Mouse (Mus musculus) layer of hippocampus, adult 8-10 months (tissue): ENCODE measurements around the gene Thrb. TPM values are rescaled to one million over a fixed set of nuclear protein-coding genes. Genes with fewer than 3 reads are reported as not detected.

ENCODE experiments used
- DNase-seq, 2 experiments: peaks; one replicate each; pipeline ENCODE4 v3.0.0; 2022; ENCODE audit warnings: low spot score in 2 of 2
- total RNA-seq, 4 experiments: library from RNA; stranded (reverse); gene quantifications; 2 replicates each; pipeline ENCODE4 v1.2.4; 2022

Gene Thrb
- total RNA-seq = 10 to 100 TPM; 51.1 to 64.3 (median 52.5) TPM

DNA sequence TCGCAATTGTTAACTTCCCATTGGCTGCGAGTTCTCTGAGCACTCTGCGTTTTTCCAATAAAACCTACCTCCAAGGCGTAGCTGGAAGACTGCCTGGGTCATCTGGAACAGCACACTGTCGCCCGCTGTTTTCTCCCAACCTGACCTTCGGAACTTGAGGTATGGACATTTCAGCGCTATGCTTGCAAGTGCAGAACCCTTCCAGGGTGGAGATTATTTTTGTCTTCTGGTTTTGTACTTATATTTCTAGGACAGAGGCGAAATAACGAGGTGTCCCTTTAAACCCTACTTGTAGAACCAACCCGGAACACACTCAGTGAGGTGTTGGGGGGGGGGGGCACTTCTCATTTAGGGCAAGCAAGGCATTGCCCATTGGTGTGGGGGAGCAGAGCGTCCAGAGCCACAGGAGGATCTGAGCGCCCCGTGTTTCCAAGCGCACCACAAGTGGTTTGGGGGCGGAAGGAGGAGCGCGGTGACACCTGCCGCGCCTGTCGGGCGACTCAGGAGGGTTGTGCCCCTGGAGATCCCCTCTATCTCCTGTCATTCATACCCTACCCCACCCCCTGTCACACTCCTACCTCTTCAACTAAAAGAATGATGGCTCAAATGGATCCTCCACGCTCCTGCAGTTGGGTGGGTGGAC lies at the start of gene Thrb:
TSS of gene Thrb (plus strand) at position 576 of the 643 bp plus-strand sequence.
- DNase-seq = peak in 1 of 2 experiments; percentile 20

- peak in 1 of 2 experiments; percentile 16 for DNase-seq
These were observed 38.4 kb upstream of the Thrb start for GRCm38 (mm10) chr14:17621671-17622070.

DNA sequence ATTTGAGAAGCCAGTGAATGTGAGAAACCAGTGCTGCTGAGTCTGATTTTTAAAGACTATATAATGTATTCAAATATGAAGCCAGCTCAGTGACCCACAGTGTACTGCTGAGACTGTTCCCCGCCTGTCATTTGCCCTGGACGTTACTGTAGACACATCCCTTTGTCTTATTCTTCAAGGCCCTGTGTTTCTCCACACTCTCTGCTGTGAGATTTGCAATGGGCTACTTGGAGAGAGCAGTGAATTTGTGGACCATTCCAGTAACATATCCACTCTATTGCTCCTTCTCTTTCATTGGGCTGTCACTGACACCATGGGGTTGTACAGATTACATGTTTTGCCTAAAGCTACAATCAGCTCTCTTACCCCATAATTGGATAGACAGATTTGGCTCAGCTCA lies 36.1 kb upstream of the Thrb start:
- no peak for DNase-seq

DNA sequence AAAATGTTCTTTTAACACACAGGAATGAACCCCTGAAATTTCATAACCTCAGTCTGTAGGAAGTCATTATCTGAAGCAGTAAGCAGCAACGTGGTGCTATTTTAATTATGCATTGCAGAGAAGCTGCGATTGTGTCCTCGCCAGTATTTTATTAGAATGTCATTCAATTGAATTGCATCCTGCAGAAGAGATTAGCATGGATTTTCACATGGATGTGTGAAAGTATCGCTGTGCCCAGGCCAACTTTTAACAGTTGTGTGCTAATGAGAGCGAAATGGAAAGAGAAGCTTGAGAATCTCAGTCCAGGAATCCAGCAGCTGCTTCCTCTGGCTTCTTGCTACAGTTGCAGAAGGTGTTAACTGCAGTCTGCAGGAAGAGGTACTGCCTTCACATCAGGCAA lies 30.8 kb upstream of the Thrb start:
- no peak for DNase-seq

DNA sequence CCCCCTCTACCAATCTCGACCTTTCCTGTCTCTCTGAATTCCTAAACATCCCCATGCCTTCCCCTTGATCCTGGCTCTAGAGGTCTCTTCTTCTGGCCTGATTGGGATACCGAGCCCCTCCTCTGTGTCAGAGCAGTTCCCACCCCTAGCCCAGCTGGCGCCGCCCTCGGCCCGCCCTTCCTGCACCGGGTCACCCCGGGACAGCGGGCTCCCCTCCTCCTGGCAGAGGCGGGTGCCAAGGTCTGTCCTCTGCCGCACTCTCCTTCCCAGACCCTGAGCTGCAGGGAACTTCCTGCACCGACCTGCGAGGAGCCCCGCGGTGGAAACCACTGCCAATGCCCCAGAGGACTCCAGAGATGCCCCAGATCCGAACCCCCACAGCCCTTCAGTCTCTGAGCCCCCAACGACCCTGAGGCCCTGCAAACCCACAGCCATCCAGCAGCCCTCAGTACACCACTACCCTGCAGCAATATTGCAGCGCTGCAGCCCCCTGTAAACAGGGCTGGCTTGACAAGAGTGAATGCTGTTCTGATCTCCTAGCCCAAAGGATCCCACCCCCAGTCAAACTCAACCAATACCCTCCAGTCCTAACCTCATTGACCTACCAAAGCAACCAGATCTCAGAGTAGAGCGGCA lies 27.1 kb upstream of the Thrb start:
- DNase-seq = no peak

DNA sequence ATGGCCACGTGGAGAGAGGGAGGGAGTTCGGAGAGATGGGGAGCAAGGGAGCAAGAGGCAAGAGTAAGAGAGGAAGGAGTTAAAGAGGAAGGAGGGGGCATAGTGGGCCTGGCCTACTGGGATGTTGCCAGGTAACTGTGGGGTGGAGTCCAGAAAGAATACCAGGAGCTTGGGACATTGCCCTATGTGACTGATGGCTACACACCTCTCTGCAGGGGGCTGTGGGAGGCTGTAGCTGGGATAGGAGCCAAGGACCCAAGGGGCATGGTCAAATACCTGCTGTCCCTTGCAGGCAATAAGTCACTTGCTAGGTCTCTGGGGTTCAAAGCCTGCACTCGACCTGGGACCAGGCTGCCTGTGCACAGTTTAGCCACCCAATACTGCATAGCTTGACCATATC lies 23.1 kb upstream of the Thrb start:
- DNase-seq = no peak

DNA sequence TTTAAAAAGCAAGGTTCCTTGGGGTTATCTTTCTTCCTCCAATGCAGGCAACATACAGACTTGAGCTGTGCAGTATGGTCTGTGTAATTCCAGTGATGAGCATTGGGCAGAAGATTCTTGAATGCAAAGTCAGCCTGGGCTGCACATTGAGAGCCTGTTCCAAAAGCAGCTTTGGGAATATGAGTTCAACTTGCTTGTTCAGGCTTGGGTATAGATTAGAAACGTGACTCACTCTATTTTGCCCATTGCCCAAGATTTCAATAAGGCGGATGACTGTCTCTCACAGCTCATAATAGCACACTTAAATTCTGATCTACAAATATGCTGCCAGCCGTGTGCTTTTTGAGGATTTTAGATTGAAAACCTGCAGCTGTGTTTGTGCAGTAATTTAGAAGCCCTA lies 18.3 kb upstream of the Thrb start:
- DNase-seq = peak in 1 of 2 experiments; percentile 15

DNA sequence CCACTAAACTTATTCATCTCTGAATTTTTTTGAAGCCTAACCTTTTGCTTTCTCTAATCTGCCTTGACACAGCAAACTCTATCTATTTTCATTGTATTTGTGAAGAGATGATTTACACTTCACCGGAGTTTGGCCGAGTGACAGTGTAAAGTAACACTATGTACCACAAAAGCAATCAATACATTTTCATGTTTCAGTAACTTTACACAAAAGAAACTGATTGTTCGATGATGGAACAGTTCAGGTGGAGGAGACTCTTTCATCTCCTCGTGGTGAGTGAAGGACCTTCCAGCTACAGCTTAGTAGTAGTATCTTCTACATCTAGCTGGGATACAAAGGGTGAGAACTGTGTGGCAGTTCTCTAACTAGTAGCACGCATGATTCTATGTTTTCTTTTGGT lies 5.0 kb upstream of the Thrb start:
- no peak for DNase-seq

- peak; percentile 79 to 83 for DNase-seq
These were observed 1.0 kb upstream of the Thrb start for GRCm38 (mm10) chr14:17659031-17659430.

- peak; percentile 54 to 72 for DNase-seq
These were observed 453 bp downstream of the Thrb start for GRCm38 (mm10) chr14:17660329-17661099.

GRCm38 (mm10) chr14:17661100-17661521 lies 1.1 kb downstream of the Thrb start:
- DNase-seq = peak in 1 of 2 experiments; percentile 54

GRCm38 (mm10) chr14:17662087-17662486 lies 2.0 kb downstream of the Thrb start:
- no peak for DNase-seq

DNA sequence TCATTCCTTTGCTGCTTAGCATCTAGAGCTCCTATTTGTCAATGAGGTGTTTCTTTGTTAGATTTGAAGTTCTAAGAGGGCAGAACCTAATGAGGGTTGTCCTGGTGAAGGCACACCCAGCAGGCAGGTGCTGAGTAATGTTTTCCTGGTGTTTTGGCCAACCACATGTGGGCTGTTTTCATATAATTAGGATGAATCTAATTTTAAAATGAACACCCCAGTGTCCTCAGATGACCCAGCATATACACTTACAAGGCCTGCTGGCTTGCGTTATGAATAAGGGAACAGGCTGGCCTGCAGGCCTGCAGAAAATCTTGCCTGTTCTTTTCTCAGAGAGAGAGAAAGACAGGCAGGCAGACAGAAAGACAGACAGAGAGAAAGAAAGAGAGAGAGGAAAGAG lies 14.3 kb downstream of the Thrb start:
- no peak for DNase-seq

GRCm38 (mm10) chr14:17675214-17675613 lies 15.2 kb downstream of the Thrb start:
- no peak for DNase-seq

- no peak for DNase-seq
These were observed 21.4 kb downstream of the Thrb start for GRCm38 (mm10) chr14:17681479-17681878.

DNA sequence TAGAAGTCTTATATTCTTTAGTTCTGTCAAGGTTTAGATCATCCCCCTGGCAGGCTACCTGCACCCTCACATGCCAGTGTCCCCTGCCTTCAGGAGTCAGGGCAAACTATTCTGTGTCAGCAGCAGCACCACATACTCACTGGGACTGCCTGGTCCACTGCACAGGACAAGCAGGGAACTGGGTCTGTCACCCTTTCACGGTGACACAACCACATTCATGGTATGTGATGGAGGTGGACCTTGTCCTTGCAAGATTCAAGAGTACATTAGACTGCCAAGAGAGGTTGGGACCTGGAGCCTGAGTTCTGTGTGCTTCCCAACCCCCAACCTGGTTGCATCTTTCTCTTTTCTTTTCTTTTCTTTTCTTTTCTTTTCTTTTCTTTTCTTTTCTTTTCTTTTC lies 24.8 kb downstream of the Thrb start:
- no peak for DNase-seq

GRCm38 (mm10) chr14:17685491-17685890 lies 25.4 kb downstream of the Thrb start:
- DNase-seq = no peak

DNA sequence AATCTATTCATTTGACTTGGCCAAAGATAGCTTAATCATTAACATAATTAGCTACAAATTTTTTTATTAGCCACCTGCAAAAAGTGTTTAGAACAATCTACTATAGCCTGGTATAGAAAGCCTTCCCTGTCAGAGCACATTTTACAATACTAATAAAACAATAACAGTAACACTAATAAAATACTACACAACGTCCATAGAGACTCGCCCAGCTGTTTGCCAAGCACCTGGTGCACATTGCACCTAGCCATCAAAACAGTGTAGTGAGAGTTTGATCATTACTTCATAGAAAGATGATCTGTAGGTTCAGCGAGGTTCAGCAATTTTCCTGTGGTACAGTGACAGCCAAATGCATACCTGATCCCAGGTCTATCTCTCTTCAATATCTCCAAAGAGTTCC lies 26.9 kb downstream of the Thrb start:
- no peak for DNase-seq

DNA sequence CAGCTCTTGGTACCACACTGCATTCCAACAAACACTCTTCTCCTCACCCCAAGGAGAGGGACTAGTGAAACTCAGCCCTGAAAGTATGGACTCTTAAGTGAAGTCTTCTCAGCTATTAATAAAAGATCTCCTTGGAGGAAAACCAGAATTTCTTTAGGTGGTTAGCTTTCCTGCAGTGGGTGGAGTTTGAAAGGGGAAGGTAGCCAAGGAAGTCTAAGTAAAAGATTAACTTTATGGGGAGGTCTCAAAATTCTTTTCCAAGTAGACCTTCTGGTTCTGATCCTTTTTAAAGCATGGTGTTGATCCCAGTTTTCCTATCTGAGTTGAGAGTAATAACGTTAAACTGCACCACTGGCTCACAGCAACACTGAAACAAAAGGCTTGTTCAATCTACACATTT lies 31.2 kb downstream of the Thrb start:
- no peak for DNase-seq

DNA sequence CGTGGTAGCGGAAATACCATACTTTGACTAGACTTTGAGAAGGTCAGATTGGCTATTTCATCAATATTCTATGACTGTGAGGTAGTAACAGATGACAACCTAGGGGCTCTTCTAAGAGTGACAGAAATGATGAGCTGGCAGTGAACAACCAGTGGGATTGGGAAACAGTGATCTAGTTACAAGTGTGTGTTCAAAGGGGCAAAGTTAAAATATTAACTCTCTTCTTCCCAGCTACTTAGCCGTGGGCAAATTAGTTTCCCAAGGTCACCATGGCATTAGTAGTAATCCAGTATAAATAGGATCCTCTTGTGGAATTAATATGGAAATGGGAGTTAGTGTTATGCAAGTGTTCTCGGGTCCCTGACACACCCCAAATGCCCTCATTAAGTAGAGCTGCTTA lies 35.5 kb downstream of the Thrb start:
- no peak for DNase-seq

- DNase-seq = no peak
These were observed 38.0 kb downstream of the Thrb start for GRCm38 (mm10) chr14:17697920-17698632.

- DNase-seq = no peak
These were observed 40.2 kb downstream of the Thrb start for GRCm38 (mm10) chr14:17700228-17700627.
